In the genomic region with DNA sequence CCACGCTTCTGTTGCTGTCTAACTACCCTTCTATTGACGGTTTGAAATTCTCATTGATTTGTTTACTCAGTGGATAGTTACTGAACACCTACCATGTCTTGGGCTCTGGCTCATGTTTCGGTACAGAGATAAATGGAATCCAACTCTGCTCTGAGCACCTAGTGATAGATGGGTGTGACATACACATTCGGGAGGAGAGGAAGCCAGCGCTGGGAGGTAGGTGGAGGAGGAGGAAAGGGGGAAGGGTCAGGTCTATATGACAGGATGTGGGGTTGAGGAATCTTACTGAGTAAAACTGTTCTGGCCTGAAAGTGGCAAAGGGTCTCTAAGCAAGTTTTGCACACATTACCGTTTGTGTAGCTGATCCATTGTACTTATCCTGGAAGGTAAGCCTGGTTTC, we compare ENCODE assay signal across 18 mouse cellular contexts.
"Had no signal": no experiment of that assay in that cellular context is flagged by ENCODE, and none has a peak within 500 bp of the region (broad histone marks: within the 10 kb centered on the region; RNA-seq: fewer than 3 reads in every experiment).

No protein-coding gene starts in this region.

- DNase-seq: lung, embryonic 14.5 days; lung, postnatal 10 days; lung, postnatal 4 days; midbrain, embryonic 14.5 days; retina, postnatal 1 day; right cerebral cortex, adult 18-20 months; right cerebral cortex, postnatal 25 days; right cerebral cortex, postnatal 4 days; spleen, adult 18-20 months; thymus, adult 18-20 months; thymus, postnatal 14 days; thymus, postnatal 36 days had no signal

- H3K4me3 ChIP-seq: midbrain, embryonic 10.5 days; midbrain, embryonic 12.5 days; myocyte; neural tube, embryonic 13.5 days; neural tube, embryonic 15.5 days had no signal

- H3K27ac ChIP-seq: midbrain, embryonic 10.5 days; midbrain, embryonic 12.5 days; neural tube, embryonic 13.5 days; neural tube, embryonic 15.5 days had no signal

- ATAC-seq: midbrain, embryonic 16.5 days had no signal

- H3K4me2 ChIP-seq: lung, embryonic 14.5 days; midbrain, embryonic 12.5 days; neural tube, embryonic 13.5 days; neural tube, embryonic 15.5 days had no signal

- H3K4me1 ChIP-seq: midbrain, embryonic 12.5 days had no signal

- H3K9me3 ChIP-seq: midbrain, embryonic 10.5 days; midbrain, embryonic 12.5 days; neural tube, embryonic 13.5 days; neural tube, embryonic 15.5 days had no signal

- H3K9ac ChIP-seq: lung, embryonic 14.5 days; midbrain, embryonic 12.5 days; neural tube, embryonic 13.5 days; neural tube, embryonic 15.5 days had no signal

- H3K36me3 ChIP-seq: midbrain, embryonic 10.5 days; midbrain, embryonic 12.5 days; neural tube, embryonic 13.5 days; neural tube, embryonic 15.5 days had no signal

- H3K27me3 ChIP-seq: midbrain, embryonic 12.5 days; neural tube, embryonic 13.5 days; neural tube, embryonic 15.5 days had no signal
